Mouse (Mus musculus): ENCODE data around the gene Rps6ka2. TPM values are rescaled to one million over a fixed set of nuclear protein-coding genes. Genes with fewer than 3 reads are reported as not detected.
"Not testable (repeated sequence)": the region's sequence is repeated elsewhere in the genome, so short reads cannot be mapped to it uniquely, and the experiment has no call there.

The Rps6ka2 gene
- polyA plus RNA-seq, 1 experiment from 2014 or later: 1.6 TPM

- H3K4me2 ChIP-seq: no peak overlapping the region
- H3K9me3 ChIP-seq (replicated peaks): no peaks in the 10 kb centered on the region
- peaks cover 20% of the 10 kb centered on the region for H3K27me3 ChIP-seq
- no peaks in the 10 kb centered on the region for H3K36me3 ChIP-seq
- ATAC-seq (ENCODE audit: low read depth): no peak
- H3K4me3 ChIP-seq (replicated peaks): no peak overlapping the region
- DNase-seq: peak; percentile 3
- H3K9ac ChIP-seq: no peak overlapping the region
- H3K27ac ChIP-seq: no peak overlapping the region
- peaks cover 33% of the 10 kb centered on the region for H3K4me1 ChIP-seq (replicated peaks)
- 20% methylated on average over 15 of the region's 15 CpGs for WGBS (ENCODE audit: insufficient replicate concordance)
These were observed 3.6 kb downstream of the Rps6ka2 start for GRCm38 (mm10) chr17:7173331-7174028.

DNA sequence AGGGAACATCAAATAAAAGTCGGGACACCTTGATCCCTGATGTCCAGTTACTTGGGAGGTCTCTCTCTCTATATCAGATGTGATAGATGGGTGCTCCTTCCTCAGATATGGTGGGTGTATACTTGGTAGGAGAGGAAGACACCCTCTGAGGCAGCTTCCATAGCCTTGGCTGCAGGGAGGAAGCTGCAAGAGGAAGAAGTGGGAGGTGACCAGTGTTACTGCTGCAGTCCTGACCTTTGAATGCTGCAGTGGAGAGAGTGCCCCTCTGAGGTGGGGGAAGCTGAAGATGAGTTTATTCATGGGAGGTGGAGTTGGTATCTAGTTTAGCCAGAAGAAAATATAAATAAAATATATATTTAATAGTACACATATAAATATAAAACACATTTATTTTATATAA, 5.4 kb downstream of the Rps6ka2 start:
- Histone ChIP-seq H3K4me1 (replicated peaks) (peaks cover 20% of the 10 kb centered on the region), H3K9ac (no peak overlapping the region), H3K27me3 (peaks cover 16% of the 10 kb centered on the region), H3K4me3 (replicated peaks) (no peak overlapping the region), H3K27ac (no peak overlapping the region), H3K4me2 (no peak overlapping the region), H3K9me3 (replicated peaks) (no peaks in the 10 kb centered on the region), H3K36me3 (no peaks in the 10 kb centered on the region)
- 64% methylated on average over 1 of the region's 1 CpGs for WGBS (ENCODE audit: insufficient replicate concordance)
- ATAC-seq (ENCODE audit: low read depth): no peak
- DNase-seq: no peak

DNA sequence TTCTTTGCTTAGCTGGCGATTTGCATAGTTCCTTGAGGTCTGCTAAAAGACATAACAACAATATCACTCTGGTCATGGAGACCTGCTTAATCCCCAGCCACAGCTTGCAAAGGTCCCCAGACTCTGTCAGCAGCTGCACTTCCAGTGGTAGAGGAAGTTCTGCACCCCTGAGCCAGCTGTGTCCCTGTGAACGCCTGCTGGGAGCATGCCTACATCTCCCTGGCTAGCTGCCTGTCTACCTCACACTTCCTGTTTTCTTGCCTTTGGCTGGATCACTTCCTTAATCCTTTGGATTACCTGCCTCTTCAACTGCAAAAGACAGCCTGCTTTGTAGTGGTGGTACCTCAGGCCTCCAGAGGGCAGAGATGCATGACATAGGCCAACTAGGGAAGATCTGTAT, 6.5 kb downstream of the Rps6ka2 start:
- H3K4me2 ChIP-seq: no peak overlapping the region
- DNase-seq: no peak
- no peaks in the 10 kb centered on the region for H3K36me3 ChIP-seq
- no peak overlapping the region for H3K27ac ChIP-seq
- ATAC-seq (ENCODE audit: low read depth): no peak
- 25% methylated on average over 2 of the region's 2 CpGs for WGBS (ENCODE audit: insufficient replicate concordance)
- peaks cover 13% of the 10 kb centered on the region for H3K4me1 ChIP-seq (replicated peaks)
- no peak overlapping the region for H3K9ac ChIP-seq
- H3K4me3 ChIP-seq (replicated peaks): no peak overlapping the region
- 0 out of 2 replicates have a peak, but pooled peaks cover 5% of the 10 kb centered on the region for H3K27me3 ChIP-seq
- no peaks in the 10 kb centered on the region for H3K9me3 ChIP-seq (replicated peaks)

GRCm38 (mm10) chr17:7178196-7178595, 8.3 kb downstream of the Rps6ka2 start:
- Histone ChIP-seq H3K27ac (no peak overlapping the region), H3K36me3 (no peaks in the 10 kb centered on the region), H3K4me2 (no peak overlapping the region), H3K27me3 (no peaks in the 10 kb centered on the region), H3K9me3 (replicated peaks) (no peaks in the 10 kb centered on the region), H3K4me1 (replicated peaks) (peaks cover 10% of the 10 kb centered on the region), H3K9ac (no peak overlapping the region), H3K4me3 (replicated peaks) (no peak overlapping the region)
- WGBS (ENCODE audit: insufficient replicate concordance): 81% methylated on average over 6 of the region's 6 CpGs
- no peak for DNase-seq
- ATAC-seq (ENCODE audit: low read depth): no peak

DNA sequence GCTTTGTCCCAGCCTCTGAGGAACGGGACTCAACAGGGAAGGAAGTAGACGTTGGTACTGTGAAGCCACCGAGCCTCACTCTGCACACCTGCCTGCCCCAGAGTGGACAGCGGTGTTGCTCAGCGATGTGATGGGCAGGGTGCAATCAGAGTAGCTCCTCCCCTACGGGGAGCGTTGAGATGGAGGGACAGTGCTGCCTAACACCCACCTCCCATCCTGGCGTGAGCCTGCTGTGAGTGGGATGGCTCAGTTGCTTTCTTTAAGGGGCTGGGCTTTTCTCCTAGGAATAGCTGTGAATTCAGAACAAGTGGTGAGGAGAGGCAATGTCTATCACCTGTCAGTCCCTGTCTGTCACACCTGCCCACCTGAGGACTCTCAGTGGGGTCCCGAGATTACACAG, 12.3 kb downstream of the Rps6ka2 start:
- Histone ChIP-seq H3K9me3 (replicated peaks) (no peaks in the 10 kb centered on the region), H3K4me3 (replicated peaks) (no peak overlapping the region), H3K27ac (no peak overlapping the region), H3K4me1 (replicated peaks) (no peaks in the 10 kb centered on the region), H3K4me2 (no peak overlapping the region), H3K27me3 (no peaks in the 10 kb centered on the region), H3K36me3 (no peaks in the 10 kb centered on the region), H3K9ac (no peak overlapping the region)
- DNase-seq (no peak), ATAC-seq (ENCODE audit: low read depth) (no peak)
- 34% methylated on average over 9 of the region's 9 CpGs for WGBS (ENCODE audit: insufficient replicate concordance)

DNA sequence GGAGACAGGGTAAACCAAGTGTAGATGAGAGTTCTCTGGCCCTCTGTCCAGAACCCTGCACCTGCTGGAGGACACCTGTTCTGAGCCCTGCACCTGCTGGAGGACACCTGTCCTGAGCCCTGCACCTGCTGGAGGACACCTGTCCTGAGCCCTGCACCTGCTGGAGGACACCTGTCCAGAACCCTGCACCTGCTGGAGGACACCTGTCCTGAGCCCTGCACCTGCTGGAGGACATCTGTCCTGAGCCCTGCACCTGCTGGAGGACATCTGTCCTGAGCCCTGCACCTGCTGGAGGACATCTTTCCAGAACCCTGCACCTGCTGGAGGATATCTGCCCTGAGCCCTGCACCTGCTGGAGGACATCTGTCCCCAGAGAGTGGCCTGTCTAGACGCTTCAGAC, 17.1 kb downstream of the Rps6ka2 start:
- not testable (repeated sequence) for H3K4me1 ChIP-seq (replicated peaks); H3K27me3 ChIP-seq; ATAC-seq (ENCODE audit: low read depth); H3K9ac ChIP-seq; H3K9me3 ChIP-seq (replicated peaks); H3K27ac ChIP-seq; H3K4me3 ChIP-seq (replicated peaks); DNase-seq; H3K36me3 ChIP-seq; H3K4me2 ChIP-seq
- WGBS (ENCODE audit: insufficient replicate concordance): 39% methylated on average over 1 of the region's 1 CpGs

DNA sequence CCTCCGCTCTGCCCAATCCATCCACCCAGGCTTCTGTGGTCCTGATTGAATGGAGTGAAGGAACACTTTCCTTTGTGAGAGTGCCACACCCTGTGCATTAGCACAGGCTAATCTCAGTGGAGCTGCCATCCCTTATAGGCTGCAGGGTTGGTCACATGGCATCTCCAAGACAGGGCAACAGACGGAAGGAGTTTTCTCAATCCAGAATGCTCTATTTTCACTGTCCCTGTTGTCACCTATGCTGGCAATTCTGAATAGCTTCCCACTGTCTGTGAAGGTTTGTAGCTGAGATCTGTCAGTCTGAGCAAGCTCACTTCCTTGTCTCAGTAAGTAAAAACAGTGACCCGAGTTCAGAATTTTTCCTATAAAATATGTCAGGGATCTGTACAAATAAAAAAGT, 19.5 kb downstream of the Rps6ka2 start:
- no peaks in the 10 kb centered on the region for H3K4me1 ChIP-seq (replicated peaks)
- WGBS (ENCODE audit: insufficient replicate concordance): 78% methylated on average over 3 of the region's 3 CpGs
- H3K36me3 ChIP-seq: no peaks in the 10 kb centered on the region
- H3K4me2 ChIP-seq: no peak overlapping the region
- H3K27me3 ChIP-seq: no peaks in the 10 kb centered on the region
- H3K9ac ChIP-seq: no peak overlapping the region
- no peak for ATAC-seq (ENCODE audit: low read depth)
- H3K4me3 ChIP-seq (replicated peaks): no peak overlapping the region
- no peak for DNase-seq
- H3K9me3 ChIP-seq (replicated peaks): no peaks in the 10 kb centered on the region
- H3K27ac ChIP-seq: no peak overlapping the region

GRCm38 (mm10) chr17:7189975-7190374, 20.1 kb downstream of the Rps6ka2 start:
- Histone ChIP-seq H3K9me3 (replicated peaks) (no peaks in the 10 kb centered on the region), H3K36me3 (no peaks in the 10 kb centered on the region), H3K4me2 (no peak overlapping the region), H3K9ac (no peak overlapping the region), H3K4me3 (replicated peaks) (no peak overlapping the region), H3K27me3 (no peaks in the 10 kb centered on the region), H3K27ac (no peak overlapping the region), H3K4me1 (replicated peaks) (no peaks in the 10 kb centered on the region)
- DNase-seq (no peak), ATAC-seq (ENCODE audit: low read depth) (no peak)
- WGBS (ENCODE audit: insufficient replicate concordance): 79% methylated on average over 10 of the region's 10 CpGs

- 35% methylated on average over 7 of the region's 7 CpGs for WGBS (ENCODE audit: insufficient replicate concordance)
- DNase-seq (no peak), ATAC-seq (ENCODE audit: low read depth) (no peak)
- Histone ChIP-seq H3K9me3 (replicated peaks) (no peaks in the 10 kb centered on the region), H3K9ac (no peak overlapping the region), H3K4me1 (replicated peaks) (0 out of 2 replicates have a peak, but pooled peaks cover 2% of the 10 kb centered on the region), H3K27me3 (no peaks in the 10 kb centered on the region), H3K4me2 (no peak overlapping the region), H3K27ac (no peak overlapping the region), H3K4me3 (replicated peaks) (no peak overlapping the region), H3K36me3 (no peaks in the 10 kb centered on the region)
These were observed 24.4 kb downstream of the Rps6ka2 start for GRCm38 (mm10) chr17:7194140-7194840.

- Histone ChIP-seq H3K27ac (no peak overlapping the region), H3K27me3 (no peaks in the 10 kb centered on the region), H3K9ac (no peak overlapping the region), H3K4me3 (replicated peaks) (no peak overlapping the region), H3K4me1 (replicated peaks) (0 out of 2 replicates have a peak, but pooled peaks cover 2% of the 10 kb centered on the region), H3K9me3 (replicated peaks) (no peaks in the 10 kb centered on the region), H3K4me2 (no peak overlapping the region), H3K36me3 (no peaks in the 10 kb centered on the region)
- DNase-seq (no peak), ATAC-seq (ENCODE audit: low read depth) (no peak)
- 60% methylated on average over 9 of the region's 9 CpGs for WGBS (ENCODE audit: insufficient replicate concordance)
These were observed 27.4 kb downstream of the Rps6ka2 start for GRCm38 (mm10) chr17:7197121-7197925.

GRCm38 (mm10) chr17:7204771-7205406, 35.0 kb downstream of the Rps6ka2 start:
- 69% methylated on average over 11 of the region's 11 CpGs for WGBS (ENCODE audit: insufficient replicate concordance)
- DNase-seq (no peak), ATAC-seq (ENCODE audit: low read depth) (no peak)
- no peaks in the 10 kb centered on the region for H3K36me3 ChIP-seq
- H3K9me3 ChIP-seq (replicated peaks): no peaks in the 10 kb centered on the region
- no peak overlapping the region for H3K4me3 ChIP-seq (replicated peaks)
- no peaks in the 10 kb centered on the region for H3K27me3 ChIP-seq
- H3K4me2 ChIP-seq: no peak overlapping the region
- no peaks in the 10 kb centered on the region for H3K4me1 ChIP-seq (replicated peaks)
- H3K9ac ChIP-seq: no peak overlapping the region
- no peak overlapping the region for H3K27ac ChIP-seq

Data from liver, embryonic 13.5 days (tissue).